Mouse (Mus musculus) forebrain, embryonic 11.5 days (tissue): Measurements from ENCODE around the gene Lhx3. TPM values are rescaled to one million over a fixed set of nuclear protein-coding genes. Genes with fewer than 3 reads are reported as not detected.
A peak's percentile ranks its signal among the peaks of the same experiment; 100 is the strongest.

ENCODE experiments used
- ATAC-seq: fragments of 200-750 bp; cut with Nextera tagmentation; replicated peaks from 2 replicates; pipeline ENCODE4 v1.8.0; 2017; ENCODE audit warnings: moderate TSS enrichment; ENCODE audit not compliant: low FRiP score
- DNase-seq: peaks from one replicate; pipeline ENCODE4 v3.0.0-alpha.2; 2017; ENCODE audit warnings: low spot score
- H3K27ac ChIP-seq: fragments of 300-500 bp; sonication (generic); 2 replicates; pipeline ENCODE4 v1.5.1; 2014; ENCODE audit warnings: low read depth, low read length
- H3K27me3 ChIP-seq: fragments of 300-500 bp; sonication (generic); 2 replicates; pipeline ENCODE4 v1.6.1; 2014; ENCODE audit warnings: mild to moderate bottlenecking, low read length, mixed read lengths; ENCODE audit not compliant: control insufficient read depth, insufficient read depth
- H3K36me3 ChIP-seq: fragments of 300-500 bp; sonication (generic); 2 replicates; pipeline ENCODE4 v1.6.1; 2014; ENCODE audit warnings: mild to moderate bottlenecking, low read length, moderate library complexity, mixed read lengths; ENCODE audit not compliant: control insufficient read depth, insufficient read depth
- H3K4me1 ChIP-seq: fragments of 300-500 bp; sonication (generic); replicated peaks from 2 replicates; pipeline ENCODE4 v1.6.1; 2014; ENCODE audit warnings: low read length, mixed read lengths; ENCODE audit not compliant: control insufficient read depth, insufficient read depth
- H3K4me2 ChIP-seq: fragments of 300-500 bp; sonication (generic); 2 replicates; pipeline ENCODE4 v1.6.1; 2014; ENCODE audit warnings: low read depth, mild to moderate bottlenecking, low read length, moderate library complexity, mixed read lengths; ENCODE audit not compliant: severe bottlenecking
- H3K4me3 ChIP-seq: fragments of 300-500 bp; sonication (generic); 2 replicates; pipeline ENCODE4 v1.5.1; 2014; ENCODE audit warnings: low read depth, low read length
- H3K9ac ChIP-seq: fragments of 300-500 bp; sonication (generic); 2 replicates; pipeline ENCODE4 v1.6.1; 2014; ENCODE audit warnings: low read length
- H3K9me3 ChIP-seq: fragments of 300-500 bp; sonication (generic); 2 replicates; pipeline ENCODE4 v1.6.1; 2016; ENCODE audit warnings: low read length, mixed read lengths; ENCODE audit not compliant: control insufficient read depth
- WGBS: fragments of 180-500 bp; shearing (Covaris S2); extraction: QIAGEN DNeasy Blood & Tissue Kit; methylation state at CpG from one replicate; pipeline ENCODE4 v1.1.7; 2014; 5-methylcytosine and 5-hydroxymethylcytosine counted together
- polyA plus RNA-seq: library from polyadenylated mRNA; unstranded; fragments of >200 nt; fragmentation: Nextera tagmentation; extraction: Ambion mirVana; gene quantifications from 2 replicates; pipeline ENCODE4 v1.2.1, GENCODE M21; 2014

Lhx3 gene
- polyA plus RNA-seq, 1 experiment from 2014 or later: not detected

DNA sequence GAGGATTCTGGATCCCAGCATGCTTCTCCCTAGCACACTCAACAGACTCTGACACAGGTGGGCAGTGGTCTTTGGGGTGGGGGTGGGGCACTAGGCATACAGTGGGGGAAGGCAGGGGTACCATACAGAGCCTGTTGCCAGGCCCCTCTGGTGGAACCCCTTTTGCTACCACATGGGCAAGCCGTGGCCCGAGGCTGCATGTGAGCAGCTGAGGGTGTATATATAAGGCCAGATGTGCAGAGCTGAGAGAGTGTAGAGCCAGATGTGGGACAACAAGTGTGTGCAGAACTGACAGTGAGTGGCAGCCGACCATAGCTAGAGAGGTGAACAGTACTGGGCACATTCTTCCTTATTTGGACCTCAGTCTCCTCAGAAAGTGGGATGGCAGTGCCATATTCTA, 41.2 kb downstream of the Lhx3 start:
- Histone ChIP-seq H3K27me3 (no peaks in the 10 kb centered on the region), H3K9ac (no peak overlapping the region), H3K9me3 (no peaks in the 10 kb centered on the region), H3K36me3 (no peaks in the 10 kb centered on the region), H3K4me1 (peaks cover 4% of the 10 kb centered on the region), H3K4me2 (no peak overlapping the region), H3K4me3 (no peak overlapping the region), H3K27ac (no peak overlapping the region)
- 84% methylated on average over 3 of the region's 3 CpGs for WGBS
- no peak for ATAC-seq
- no peak for DNase-seq

DNA sequence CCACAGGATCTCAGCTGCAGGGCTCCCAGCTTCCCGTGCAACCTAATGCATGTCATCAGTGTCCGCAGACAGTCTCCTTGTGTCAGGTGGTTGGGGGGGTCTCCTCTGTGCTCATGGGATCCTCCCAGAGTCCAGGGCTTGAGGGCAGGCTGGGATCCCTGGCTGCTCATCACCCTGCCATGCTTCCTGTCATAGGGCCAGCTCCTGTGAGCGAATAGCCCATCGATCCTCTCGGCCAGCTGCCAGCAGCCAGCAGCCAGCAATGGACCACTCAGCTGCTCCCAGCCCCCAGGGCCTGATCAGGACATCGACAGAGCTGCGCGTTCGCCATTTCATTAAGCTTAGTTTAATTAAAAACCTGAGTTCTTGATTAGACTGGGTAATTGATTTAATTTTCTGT, 50.0 kb downstream of the Lhx3 start:
- H3K4me2 ChIP-seq: no peak overlapping the region
- no peak overlapping the region for H3K27ac ChIP-seq
- DNase-seq (no peak), ATAC-seq (no peak)
- H3K27me3 ChIP-seq: no peaks in the 10 kb centered on the region
- no peaks in the 10 kb centered on the region for H3K36me3 ChIP-seq
- H3K9ac ChIP-seq: no peak overlapping the region
- 85% methylated on average over 9 of the region's 9 CpGs for WGBS
- no peak overlapping the region for H3K4me3 ChIP-seq
- H3K4me1 ChIP-seq: no peaks in the 10 kb centered on the region
- no peaks in the 10 kb centered on the region for H3K9me3 ChIP-seq

GRCm38 (mm10) chr2:26156191-26156977, 51.7 kb downstream of the Lhx3 start:
- DNase-seq (no peak), ATAC-seq (no peak)
- no peak overlapping the region for H3K27ac ChIP-seq
- WGBS: 81% methylated on average over 10 of the region's 10 CpGs
- no peaks in the 10 kb centered on the region for H3K9me3 ChIP-seq
- no peaks in the 10 kb centered on the region for H3K4me1 ChIP-seq
- no peaks in the 10 kb centered on the region for H3K36me3 ChIP-seq
- no peaks in the 10 kb centered on the region for H3K27me3 ChIP-seq
- no peak overlapping the region for H3K4me2 ChIP-seq
- no peak overlapping the region for H3K9ac ChIP-seq
- H3K4me3 ChIP-seq: no peak overlapping the region

DNA sequence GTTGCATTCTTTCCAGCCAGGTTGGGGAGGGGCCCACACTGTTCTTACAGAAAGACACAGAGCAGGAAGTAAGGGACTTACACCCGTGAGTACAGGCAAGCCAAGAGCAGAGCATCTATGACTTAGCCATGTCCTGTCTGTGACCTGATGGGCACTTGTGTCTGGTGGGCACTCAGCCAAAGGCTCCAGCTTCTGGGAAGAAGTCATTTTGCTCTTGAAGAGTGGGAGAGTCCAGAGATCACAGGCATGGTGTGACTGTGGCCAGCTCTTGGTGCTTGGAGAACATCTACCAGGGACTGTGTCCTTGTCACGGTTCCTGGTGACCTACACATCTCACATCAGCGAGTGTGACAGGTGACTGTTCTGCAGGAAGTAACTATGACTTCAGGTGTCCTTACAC, 52.4 kb downstream of the Lhx3 start:
- ATAC-seq (no peak), DNase-seq (no peak)
- WGBS: 78% methylated on average over 3 of the region's 3 CpGs
- H3K27me3 ChIP-seq: no peaks in the 10 kb centered on the region
- H3K4me2 ChIP-seq: no peak overlapping the region
- H3K4me1 ChIP-seq: no peaks in the 10 kb centered on the region
- no peaks in the 10 kb centered on the region for H3K9me3 ChIP-seq
- no peaks in the 10 kb centered on the region for H3K36me3 ChIP-seq
- no peak overlapping the region for H3K27ac ChIP-seq
- H3K4me3 ChIP-seq: no peak overlapping the region
- H3K9ac ChIP-seq: no peak overlapping the region

- DNase-seq: no peak
- no peaks in the 10 kb centered on the region for H3K36me3 ChIP-seq
- WGBS: 82% methylated on average over 5 of the region's 5 CpGs
Observed at GRCm38 (mm10) chr2:26154586-26154985, 53.5 kb downstream of the Lhx3 start.

GRCm38 (mm10) chr2:26153909-26154340, 54.2 kb downstream of the Lhx3 start:
- H3K9ac ChIP-seq: no peak overlapping the region; the same call in 1 of the 2 replicates
- no peaks in the 10 kb centered on the region for H3K9me3 ChIP-seq
- DNase-seq (peak; percentile 57), ATAC-seq (peak; percentile 67)
- no peaks in the 10 kb centered on the region for H3K27me3 ChIP-seq
- H3K4me1 ChIP-seq: no peaks in the 10 kb centered on the region
- no peak overlapping the region for H3K4me3 ChIP-seq
- WGBS: 3% methylated on average over 4 of the region's 4 CpGs
- H3K27ac ChIP-seq: no peak overlapping the region
- no peaks in the 10 kb centered on the region for H3K36me3 ChIP-seq
- no peak overlapping the region for H3K4me2 ChIP-seq

More at GRCm38 (mm10) chr2:26154586-26154985, 53.5 kb downstream of the Lhx3 start:
- Histone ChIP-seq H3K9me3 (no peaks in the 10 kb centered on the region), H3K27me3 (no peaks in the 10 kb centered on the region), H3K27ac (no peak overlapping the region), H3K4me3 (no peak overlapping the region), H3K4me2 (no peak overlapping the region), H3K9ac (no peak overlapping the region), H3K4me1 (no peaks in the 10 kb centered on the region)
- no peak for ATAC-seq

- Histone ChIP-seq H3K36me3 (no peaks in the 10 kb centered on the region), H3K4me2 (no peak overlapping the region), H3K9me3 (no peaks in the 10 kb centered on the region), H3K27me3 (no peaks in the 10 kb centered on the region), H3K4me3 (no peak overlapping the region), H3K4me1 (no peaks in the 10 kb centered on the region), H3K27ac (no peak overlapping the region), H3K9ac (no peak overlapping the region)
- peak; percentile 78 for DNase-seq
- no peak for ATAC-seq
- WGBS: 40% methylated on average over 4 of the region's 4 CpGs
Observed at GRCm38 (mm10) chr2:26153295-26153694, 54.8 kb downstream of the Lhx3 start.
